Mouse (Mus musculus) layer of hippocampus, adult 9-10 months (tissue): Measurements from ENCODE around the gene Ppil1.
"Not testable (repeated sequence)": the region's sequence is repeated elsewhere in the genome, so short reads cannot be mapped to it uniquely, and the experiment has no call there.

Experiments
- DNase-seq: peaks from one replicate; pipeline ENCODE4 v3.0.0; 2022; ENCODE audit warnings: low spot score

Gene Ppil1

DNA sequence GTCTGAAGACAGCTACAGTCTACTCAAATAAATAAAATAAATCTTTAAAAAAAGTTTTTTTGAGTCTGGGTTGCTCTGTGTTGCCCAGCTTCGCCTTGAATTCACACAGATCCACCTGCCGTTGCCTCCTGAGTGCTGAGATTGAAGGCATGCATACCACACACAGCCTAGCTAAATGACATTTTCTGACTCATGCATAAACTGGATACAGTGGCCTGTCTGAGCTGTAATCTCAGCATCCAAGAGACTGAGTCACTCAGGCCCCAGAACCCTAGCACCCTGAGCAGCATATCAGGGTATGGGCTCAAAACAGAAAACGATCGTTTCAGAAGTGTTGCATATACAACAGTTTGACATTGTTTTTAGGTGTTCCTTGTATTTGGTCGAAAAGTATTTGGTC lies 17.6 kb upstream of the Ppil1 start:
- DNase-seq: no peak

DNA sequence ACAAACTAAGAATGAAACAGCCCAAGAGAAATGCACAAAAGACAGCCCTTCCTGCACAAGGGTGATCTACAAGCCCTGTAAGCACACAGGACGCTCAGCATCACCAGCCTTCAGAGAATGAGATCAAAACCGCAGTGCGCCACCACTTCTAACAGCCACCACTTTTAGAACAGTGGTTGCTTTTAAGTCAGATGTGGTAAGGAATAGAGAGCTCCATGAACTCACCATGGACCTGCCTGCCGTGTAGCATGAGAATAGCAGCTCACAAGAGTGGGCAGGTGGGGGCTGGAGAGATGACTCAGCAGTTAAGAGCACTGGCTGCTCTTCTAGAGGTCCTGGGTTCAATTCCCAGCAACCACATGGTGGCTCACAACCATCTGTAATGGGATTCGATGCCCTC lies 16.4 kb upstream of the Ppil1 start:
- no peak for DNase-seq

DNA sequence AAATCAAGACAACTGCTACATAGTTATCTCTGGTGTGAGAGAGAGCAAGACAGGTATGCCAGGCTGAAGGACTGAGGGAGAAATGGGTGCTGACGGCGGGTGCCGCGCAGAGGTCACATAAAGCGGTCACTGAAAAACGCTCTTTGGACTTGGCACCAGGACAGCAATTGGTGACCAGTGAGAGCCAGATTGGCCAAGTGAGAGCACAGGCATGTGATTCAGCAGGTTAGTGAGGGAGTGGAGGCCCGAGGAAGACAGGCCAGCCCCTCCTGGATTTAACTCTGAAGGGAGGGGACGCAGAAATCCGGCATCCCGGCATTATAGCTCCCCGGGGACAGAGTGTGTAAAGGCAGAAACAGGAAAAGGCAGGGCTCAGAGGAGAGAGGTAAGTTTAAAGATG lies 9.9 kb upstream of the Ppil1 start:
- DNase-seq: no peak

DNA sequence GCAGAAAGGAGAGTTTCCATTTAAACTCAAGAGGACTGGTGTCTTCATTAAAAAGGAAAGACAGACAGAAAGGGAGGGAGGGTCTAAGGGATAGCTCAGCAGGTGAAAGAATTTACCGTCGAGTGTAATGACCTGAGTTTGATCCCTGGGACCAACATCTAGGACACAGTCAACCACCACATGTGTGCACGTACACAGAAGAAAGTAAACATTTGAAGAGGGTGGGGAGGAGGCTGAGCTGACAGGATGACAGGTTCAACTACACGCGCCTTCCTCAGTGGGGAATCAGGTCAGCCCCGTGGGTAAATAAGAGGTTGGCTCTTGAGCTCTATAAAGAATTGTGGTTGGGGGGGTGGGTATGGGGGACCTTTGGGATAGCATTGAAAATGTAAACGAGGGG lies 9.2 kb upstream of the Ppil1 start:
- no peak for DNase-seq

DNA sequence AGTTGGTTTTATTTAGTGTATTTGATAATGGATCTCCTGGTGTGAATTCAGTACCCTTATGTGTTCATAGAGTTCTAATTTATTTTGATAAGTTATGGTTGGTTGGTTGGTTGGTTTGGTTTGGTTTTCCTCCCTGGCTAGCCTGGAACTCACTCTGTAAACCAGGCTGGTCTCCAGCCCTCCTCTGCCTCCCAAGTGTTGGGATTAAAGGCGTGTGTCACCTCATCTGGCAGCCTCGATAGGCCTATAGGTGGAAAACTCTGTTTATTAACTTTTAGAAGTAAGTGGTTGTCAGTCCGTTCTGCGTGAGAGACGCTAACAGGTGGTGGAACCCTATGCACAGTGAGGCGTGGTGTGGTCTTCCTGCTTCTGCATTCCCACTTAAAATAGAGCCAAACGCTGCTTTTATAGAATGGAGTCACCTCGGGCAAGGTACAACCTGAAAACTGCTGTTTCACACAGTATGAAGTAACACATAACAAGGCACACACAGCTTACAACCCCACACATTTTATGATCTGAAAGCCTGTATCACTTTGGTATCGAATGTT lies 6.2 kb upstream of the Ppil1 start:
- no peak for DNase-seq

DNA sequence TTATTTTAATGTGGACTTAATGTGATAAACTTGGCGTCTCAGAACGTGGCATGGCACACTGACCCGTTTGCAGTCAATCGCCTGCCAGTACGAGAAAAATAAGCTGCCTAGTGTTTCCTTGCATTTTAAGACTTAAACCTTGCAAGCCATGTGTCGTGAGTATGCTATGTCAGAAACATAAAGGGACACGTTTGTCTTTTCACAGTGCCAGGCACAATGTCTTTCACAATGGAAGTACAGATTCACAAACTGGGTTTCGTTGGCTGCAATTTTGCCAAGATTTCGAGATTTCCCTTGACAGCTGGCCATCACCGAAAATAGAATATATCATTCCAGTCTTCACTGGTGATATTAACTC lies 5.3 kb upstream of the Ppil1 start:
- no peak for DNase-seq

DNA sequence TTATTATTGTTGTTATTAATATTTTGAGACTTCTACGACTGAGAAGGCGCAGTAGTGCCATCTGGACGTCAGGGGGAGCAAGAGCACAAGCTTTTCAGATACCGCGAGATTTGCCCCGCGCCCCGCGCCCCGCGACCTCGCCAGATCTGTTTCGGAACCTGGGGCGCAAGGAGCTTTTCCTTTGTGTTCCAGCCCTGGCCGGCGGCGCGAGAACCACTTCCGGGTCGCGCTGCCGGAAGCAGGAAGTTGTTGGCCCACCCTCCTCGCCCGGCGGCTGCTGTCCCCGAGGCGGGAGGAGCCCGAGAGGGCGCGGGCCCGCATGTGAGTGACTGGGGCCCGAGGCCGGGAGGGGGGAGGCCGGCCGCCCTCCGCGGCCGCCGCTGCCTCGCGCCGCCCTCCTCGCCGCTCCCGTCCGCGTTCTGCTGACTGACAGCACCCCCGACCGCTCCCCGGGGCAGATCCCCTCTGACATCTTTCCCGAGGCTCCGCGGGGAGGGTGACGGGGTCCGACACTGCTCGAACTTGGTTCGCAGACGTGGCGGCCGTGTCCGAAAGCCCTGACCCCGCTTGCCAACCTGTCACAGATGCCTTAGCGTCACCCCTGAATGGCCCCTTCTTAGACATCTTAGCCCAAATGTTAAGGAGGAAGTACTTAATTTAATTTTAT lies 4.8 kb upstream of the Ppil1 start, which contains the start of gene BC004004:
Gene BC004004, plus strand, starts transcription at position 107 of the 667 bp plus-strand sequence.
- peak; percentile 84 for DNase-seq

DNA sequence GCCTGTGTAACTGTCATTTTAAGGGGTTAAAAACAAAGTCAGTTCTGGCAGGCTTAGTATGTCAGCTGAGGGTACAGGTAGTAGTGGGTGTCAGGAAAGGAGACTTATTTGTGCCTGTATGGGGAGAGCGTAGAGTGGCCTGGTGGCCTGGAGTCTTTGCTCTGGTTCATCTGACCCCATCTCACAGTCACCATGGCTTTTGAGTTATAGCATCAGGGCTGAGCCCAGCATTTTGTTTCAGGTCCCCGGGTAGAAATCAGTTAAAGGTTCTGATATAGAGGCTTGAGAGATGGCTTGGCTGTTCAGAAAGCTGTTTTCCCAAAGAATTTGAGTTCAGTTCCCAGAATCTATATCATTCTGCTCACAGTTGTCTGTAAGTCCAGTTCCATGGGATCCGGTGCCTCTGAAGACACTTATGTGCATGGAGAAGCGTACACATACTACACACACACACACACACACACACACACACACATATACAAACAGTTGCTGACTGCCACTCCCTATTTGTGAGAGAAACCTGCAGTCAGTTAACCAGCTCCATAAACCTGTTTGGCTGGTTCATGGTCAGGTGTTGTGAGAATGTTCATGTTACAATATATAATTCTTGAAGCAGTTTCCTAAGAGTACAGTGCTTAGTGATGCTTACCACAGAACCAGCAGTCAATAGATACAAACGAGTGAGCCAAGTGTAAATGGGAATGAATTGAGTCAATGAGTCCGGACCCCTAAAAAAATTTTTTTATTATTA lies 4.1 kb upstream of the Ppil1 start:
- no peak for DNase-seq

DNA sequence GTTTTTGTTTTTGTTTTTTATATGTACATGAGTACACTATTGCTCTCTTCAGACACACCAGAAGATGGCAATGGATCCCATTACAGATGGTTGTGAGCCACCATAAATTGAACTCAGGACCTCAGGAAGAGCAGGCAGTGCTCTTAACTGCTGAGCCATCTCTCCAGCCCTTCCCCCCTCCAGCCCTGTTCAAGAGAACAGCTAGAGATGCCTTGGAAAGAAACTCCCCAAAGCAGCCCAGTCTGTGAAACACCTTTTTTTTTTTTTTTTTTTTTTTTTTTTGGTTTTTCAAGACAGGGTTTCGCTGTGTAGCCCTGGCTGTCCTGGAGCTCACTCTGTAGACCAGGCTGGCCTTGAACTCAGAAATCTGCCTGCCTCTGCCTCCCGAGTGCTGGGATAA lies 3.1 kb upstream of the Ppil1 start:
- not testable (repeated sequence) for DNase-seq

DNA sequence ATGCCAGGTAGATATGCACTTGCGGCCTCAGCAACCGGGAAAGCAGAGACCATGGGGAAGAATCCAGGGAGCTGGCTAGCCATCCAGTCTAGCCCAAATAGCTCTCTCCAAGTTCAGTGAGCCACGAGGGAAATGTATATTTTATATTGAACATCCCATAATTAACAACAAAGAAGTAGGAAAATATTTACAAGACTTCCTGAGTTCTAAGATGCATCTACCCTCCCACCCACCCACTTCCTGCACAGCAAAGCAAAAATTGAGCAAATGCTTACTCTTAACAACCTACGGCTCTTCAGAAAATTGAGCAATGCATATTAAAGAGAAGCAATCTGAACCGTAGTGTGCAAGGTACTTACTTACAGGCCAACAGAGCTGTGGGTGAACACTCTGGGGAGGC lies 774 bp upstream of the Ppil1 start:
- no peak for DNase-seq

DNA sequence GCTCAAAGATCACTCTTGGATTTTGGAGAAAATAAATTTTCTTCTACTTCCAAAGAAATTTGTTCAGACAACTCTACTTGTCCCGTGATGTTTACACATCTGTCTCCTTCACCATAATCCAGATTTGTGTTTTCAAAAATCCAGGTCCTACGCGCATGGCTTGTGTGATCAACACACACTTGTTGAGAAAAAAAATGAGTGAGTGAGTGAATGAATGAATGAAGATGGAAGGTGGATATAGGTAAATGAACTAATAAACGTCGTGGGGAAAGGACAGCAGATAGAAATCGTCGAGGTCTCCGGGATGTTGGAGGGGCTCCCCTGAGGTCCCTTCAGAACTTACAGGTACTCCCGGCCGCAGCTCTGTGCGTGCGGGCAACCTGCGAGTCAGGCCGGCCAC lies 569 bp downstream of the Ppil1 start:
- no peak for DNase-seq

DNA sequence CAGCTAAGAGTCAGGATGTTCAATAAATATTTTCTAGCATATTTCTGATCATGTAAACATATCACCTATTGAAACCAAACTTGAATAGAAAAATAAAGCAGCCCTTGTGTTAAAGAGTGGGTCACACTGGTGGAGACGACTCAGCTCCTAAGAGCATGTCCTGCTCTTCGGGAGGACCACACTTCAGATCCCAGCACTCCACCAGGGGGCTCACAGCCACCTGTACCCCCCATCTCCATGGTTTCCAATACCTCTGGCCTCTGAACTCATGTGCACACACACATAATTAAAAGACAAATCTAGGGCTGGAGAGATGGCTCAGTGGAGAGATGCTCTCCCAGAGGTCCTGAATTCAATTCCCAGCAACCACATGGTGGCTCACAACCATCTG lies 1.7 kb downstream of the Ppil1 start:
- no peak for DNase-seq

DNA sequence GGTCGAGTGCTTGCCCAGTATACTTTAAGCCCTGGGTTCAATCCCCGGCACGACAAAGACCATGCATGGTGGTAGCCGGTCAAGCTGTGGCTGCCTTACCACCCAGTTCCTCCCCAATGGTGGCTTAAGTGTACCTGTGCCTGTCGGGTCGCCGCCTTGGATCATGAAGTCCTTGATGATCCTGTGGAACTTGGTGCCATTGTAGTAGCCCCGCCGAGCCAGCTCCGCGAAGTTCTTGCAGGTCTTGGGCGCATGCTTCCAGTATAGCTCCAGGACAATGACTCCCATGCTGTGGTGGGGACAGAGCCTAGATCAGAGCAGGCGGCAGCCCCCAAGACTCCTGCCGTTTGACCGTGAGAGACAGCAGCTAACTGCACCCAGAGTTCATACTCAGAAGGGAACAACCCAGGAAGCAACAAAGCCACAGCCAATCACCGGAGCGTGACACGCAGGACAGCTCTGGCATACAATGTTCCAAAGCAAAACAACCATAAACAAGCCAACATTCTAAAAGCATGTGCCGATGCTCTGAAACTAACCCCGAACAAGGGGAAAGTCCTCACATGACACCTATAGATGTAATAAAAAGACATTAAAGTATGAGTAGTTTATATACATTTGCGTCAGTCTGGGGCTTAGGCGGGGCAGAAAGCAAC lies 2.3 kb downstream of the Ppil1 start:
- DNase-seq: no peak

DNA sequence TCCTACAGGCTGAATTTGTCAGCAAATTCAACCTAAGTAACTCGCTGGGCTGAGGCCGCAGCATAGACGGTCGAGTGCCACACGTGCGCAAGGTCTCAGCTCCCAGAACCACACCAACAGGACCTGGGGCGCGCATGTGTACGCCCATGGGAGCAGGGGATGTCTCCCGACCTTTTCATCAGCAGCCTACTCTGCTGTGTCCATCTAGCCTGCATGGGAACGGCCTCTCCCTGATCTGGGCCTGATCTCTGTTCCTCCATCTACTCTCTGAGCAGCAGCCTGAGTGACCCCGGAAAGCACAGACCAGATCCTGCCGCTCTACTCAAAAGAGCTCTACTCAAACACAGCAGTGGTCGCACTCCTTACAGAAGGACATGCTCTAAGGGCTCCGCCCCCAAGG lies 3.5 kb downstream of the Ppil1 start:
- DNase-seq: no peak

DNA sequence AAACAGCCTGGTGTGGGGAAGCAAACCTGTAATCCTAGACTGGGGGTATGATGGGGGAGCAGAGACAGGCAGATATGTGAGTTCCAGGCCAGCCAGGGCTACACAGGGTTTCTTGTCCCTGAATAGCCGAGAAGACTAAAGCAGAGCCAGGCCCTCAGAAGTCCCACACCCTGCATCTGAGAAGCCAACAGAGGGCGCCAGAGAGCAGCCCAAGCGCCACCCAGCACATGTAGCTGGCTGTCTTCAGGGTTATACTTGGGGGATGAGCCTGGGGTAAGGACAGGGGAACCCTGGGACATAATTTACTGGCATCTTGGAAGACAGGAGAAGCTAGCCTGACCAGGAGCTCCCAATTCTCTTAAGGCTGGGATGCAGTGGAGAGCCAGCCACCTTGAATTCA lies 4.5 kb downstream of the Ppil1 start:
- DNase-seq: no peak

DNA sequence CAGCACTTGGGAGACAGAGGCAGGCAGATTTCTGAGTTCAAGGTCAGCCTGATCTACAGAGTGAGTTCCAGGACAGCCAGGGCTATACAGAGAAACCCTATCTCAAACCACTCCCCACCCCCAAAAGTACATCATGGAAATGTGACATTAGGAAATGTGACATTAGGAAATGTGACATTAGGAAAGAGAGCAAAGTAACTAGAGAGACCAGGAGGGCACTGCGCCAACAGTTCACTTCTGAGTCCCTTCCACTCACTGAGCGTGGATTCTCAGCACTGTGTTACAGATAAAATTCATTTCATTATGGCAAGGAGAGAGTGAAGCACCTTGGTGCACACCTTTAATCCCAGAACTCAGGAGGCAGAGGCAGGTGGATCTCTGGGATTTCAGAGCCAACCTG lies 5.1 kb downstream of the Ppil1 start:
- no peak for DNase-seq

DNA sequence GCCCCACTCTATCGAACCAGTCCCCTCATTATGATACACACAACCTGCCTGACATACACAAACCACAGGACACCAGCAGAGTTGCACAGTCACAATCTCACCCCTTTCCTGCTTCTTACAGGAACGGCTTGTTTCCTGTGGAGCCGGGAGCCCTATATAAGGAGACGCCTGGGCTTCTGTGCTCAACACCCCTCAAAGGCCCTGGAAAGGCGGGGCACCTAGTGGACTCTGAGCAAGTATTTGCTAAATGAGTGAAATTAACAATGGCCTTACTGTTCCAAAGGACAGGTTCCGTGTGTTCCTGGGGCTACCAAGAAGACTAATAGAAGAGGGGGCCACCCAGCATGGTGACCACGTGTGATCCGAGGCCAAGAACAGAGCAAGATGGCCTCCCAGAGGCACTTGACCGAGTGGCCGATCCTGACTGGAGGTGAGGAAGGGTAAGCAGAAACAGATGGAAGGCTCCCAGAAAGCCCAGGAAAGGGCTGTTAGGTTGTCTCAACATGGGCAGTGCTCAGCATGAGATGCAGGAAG lies 5.9 kb downstream of the Ppil1 start:
- no peak for DNase-seq

DNA sequence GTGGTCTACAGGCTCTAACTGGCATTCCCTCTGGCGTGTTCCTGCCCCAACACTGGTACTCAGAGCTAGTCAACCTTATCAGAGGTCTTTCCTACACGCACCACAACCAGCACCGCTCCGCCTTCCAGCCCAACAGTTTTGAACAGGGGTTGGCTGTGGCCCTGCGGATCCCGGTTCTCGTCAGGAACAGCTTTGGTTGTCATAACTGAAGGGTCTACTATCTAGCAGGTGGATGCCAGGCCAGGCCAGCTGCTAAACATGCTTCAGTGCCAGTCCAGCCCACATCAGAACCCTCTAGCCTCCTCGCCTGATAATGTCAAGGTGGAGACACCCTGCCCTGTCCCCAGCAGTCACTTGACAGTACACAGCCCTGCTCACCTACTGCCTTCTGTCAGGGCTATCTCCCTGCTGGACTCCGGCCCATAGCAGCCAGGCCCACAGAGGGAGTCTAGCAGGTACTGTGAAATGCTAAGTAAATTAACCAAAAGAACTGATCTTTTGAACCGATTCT lies 6.9 kb downstream of the Ppil1 start:
- DNase-seq: no peak

DNA sequence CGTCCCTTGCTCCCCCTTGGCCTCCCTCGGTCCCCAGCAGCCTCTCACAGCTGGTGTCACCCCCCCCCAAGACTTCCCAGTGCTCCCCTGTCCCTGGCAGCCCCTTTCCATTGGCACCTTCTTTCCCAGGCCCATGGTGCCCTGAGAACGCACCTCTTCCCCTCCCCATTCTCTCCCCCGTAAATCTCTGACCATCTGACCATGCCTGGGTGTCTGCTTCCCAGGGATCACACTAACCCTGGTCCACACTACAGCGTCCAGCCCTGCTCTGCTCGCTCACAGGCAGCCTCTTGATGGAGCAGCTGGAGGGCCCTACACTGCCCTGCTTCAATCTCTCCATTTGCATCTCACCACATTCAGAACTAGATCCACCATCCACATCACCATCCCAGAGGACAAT lies 7.5 kb downstream of the Ppil1 start:
- DNase-seq: no peak

DNA sequence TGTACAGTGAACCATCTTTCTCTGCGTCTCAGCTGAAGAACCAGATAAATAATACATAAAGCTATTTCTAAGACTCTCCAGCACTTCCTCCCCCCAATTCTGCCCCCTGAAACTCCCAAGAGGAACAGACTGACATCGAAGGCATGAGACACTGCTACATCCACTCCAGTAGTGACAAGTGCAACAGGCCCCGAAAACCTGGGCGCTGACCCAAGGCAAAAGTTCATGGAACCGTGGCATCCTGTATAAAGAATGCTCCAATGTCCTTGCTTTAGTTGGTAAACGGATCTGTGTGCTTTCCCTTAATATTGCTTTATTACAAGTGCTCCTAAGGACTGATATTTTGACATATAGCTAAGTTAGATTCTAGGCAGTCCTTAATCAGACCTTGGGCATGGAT lies 9.2 kb downstream of the Ppil1 start:
- DNase-seq: not testable (repeated sequence)

DNA sequence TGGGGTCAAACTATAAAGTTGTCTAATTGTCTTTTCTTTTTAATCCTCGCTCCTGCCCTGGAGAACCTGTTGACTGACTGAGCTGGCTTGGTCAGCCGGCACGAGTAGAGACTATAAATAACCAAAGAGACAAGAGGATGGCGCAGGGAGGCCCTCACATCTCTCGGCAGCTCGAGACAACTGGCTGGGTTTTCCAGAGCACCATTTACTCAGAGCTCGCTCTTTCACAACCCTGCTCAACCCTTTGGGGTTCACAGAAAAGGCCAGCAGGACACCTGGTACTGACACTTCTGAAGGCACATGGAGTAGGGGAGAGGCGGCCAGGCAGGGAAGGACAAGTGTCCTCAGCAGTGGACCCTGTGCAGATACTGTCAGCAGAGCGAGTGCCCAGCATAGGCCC lies 10.3 kb downstream of the Ppil1 start:
- DNase-seq: no peak

DNA sequence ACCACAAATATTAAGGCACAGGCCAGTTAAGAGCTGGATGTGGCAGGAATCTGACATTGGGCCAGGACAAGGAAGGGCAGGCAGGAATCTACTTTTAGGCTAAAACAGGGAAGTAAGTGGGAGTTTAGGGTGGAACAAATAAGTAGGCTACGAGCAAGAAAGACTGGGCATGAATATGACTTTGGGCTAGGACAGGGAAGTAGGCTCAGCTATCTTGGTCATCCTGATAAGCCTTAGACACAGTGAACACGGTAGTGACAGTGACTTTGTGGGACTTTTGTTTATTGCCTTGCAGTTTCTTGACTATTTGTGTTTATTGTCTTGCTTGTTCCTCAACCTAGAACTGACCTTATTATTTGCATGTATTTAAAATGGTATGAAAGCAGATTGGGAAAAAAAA lies 10.8 kb downstream of the Ppil1 start:
- no peak for DNase-seq
